Mouse (Mus musculus): Measurements from ENCODE around the gene Pigq.

Pigq gene

DNA sequence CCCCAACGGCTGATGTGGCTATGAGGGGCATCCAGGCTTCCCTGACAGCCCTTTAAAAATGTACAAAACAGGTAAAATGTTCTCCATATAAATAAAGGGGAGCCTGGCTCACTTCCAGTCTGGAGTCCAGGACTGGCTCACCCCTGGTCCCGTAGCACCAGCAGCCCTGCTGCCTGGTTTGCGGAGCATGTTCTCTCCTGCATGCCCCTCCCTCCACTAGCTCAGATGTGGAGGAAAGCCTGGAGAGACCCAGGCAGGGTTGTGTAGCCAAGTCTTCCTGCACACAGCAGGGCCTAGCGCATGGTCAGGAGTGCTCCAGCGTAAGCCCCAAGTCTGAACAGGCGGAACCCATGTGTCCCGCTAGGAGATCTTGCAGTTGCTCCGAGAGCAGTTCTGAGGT, 61.5 kb downstream of the Pigq start:
- in situ Hi-C loops (cut with MboI, MseI) = no loop called here

- in situ Hi-C loops (cut with MboI, MseI) = no loop called here
These were observed 62.4 kb downstream of the Pigq start for GRCm38 (mm10) chr17:25882306-25882705.

- in situ Hi-C loops (cut with MboI, MseI) = no loop called here
These were observed 63.0 kb downstream of the Pigq start for GRCm38 (mm10) chr17:25881691-25882090.

DNA sequence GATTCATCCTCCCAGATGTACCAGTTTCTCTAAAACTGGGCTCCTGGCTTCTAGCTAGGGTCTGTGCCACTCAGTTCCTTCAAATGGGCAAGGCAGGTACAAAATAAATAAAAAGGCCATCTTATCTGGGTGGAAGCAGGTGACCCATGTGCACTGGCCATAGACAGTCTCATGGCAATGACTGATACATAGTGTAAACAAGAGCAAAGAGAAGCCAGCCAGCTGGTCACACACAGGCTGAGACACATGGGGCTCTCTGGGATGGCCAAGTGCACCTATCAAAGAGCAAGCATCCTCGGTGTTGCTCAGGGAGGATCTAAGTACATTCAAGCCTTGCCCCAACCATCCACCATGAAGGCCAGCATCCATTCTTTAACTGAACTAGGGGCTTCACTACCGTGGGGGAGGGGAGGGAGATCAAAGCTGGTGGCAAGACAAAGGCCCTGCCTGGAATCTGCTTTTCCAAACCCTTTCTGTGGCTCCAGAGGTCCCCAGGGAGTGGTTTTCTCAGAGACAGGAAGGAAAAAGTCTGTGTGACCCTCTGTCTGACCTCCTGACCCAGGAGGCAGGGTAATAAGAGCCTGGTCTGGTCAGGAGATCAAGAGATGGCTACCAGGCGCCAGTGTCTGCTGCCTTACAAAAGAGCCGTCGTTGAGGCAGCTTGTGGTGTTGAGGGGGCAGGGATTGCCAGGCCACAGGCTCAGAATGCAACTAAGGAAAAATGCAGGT, 63.7 kb downstream of the Pigq start:
- in situ Hi-C loops (cut with MboI, MseI) = no loop called here

DNA sequence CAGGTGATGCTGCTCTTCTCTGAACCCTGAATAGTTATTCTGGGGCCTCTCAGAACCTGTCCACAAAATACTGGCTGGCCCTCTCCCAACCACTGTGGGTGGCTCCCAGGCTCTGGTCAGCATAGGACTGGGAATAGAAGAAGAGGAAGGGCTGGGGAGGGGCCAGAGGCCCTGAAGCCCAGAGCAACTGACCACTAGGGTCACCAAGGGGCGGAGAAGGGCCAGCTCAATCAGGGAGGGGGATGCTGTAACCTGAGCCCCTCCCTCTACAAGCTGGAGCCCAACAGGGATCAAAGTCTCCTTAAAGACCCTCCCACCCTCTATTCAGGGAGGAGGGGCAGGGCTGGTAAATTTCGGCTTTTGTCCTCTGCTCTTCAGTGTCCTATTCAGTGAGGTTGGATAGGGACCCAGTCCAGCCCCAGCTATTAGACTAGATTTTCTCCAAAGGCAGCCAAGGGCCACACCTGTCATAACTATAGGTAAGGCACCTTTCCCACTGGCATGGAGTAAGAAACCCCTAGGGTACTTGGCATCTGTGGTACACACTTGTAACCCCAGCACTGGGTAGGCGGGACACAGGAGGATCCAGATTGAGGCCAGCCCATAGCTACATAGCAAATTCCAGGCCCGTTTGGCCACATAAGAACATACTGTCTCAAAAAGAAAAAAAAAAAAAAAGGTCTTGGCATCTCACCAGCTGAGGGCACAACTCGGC, 64.4 kb downstream of the Pigq start, which contains the start of gene Wfikkn1:
TSS of gene Wfikkn1 (minus strand) at position 663 of the 715 bp plus-strand sequence.
- in situ Hi-C loops (cut with MboI, MseI) = no loop called here

DNA sequence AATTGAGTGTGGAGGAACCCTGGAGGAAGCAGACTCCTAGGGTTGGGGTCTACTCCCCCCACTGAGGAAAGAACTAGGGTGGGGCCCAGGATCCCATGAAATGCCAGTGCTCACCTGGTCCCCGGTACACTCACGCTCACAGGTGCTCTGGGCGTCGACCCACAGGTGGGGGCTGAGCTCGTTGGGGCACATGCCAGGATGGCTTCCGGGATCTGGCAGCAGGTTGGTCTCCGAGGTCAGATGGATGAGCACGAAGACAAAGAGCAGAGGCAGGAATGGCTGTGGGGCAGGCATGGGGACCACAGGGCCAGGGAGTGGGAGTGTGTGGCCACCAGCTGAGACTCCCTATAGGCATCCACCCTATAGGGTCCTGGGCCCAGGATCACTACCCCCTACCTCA, 65.0 kb downstream of the Pigq start:
- in situ Hi-C loops (cut with MboI, MseI) = no loop called here

DNA sequence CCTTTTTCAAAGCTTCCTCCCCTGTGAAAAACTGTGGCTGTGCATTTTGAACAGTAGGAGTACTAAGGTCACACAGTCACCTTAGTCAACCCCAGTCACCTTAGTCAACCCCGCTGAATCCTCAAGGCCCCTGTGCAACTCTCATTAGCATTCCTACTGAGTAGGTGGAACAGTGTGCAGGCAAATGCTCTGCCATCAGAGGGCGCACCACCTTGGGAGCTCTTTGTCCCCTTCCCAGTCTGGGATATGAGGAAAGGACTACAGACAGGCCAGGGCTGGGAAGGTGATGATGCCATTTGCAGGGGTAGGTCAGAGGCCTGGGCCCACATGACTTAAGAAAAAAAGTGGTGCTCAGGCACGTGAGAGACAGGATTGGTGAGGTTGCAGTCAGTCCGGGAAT, 65.5 kb downstream of the Pigq start:
- in situ Hi-C loops (cut with MboI, MseI) = no loop called here

GRCm38 (mm10) chr17:25878611-25879180, 66.0 kb downstream of the Pigq start:
- in situ Hi-C loops (cut with MboI, MseI) = no loop called here

- in situ Hi-C loops (cut with MboI, MseI) = no loop called here
These were observed 66.8 kb downstream of the Pigq start for GRCm38 (mm10) chr17:25877741-25878610.

GRCm38 (mm10) chr17:25877025-25877424, 67.7 kb downstream of the Pigq start:
- in situ Hi-C loops (cut with MboI, MseI) = no loop called here

Measured in T-helper 2 cell (primary cell).